Mouse (Mus musculus): ENCODE results near the gene Kcnd3. TPM values are rescaled to one million over a fixed set of nuclear protein-coding genes. Genes with fewer than 3 reads are reported as not detected.

Gene Kcnd3
- polyA plus RNA-seq, 1 experiment = not detected

GRCm38 (mm10) chr3:105412681-105413080 lies 39.4 kb upstream of the Kcnd3 start:
- Histone ChIP-seq H3K4me1 (ENCODE audit: control insufficient read depth, insufficient read depth, low read length) (no peaks in the 10 kb centered on the region), H3K27ac (ENCODE audit: insufficient read depth, low read depth, low read length) (no peak overlapping the region), H3K4me3 (ENCODE audit: insufficient read depth, low read length) (no peak overlapping the region)
- TF ChIP-seq CTCF (IDR thresholded peaks at IDR 0.05; ENCODE audit: low read depth, low read length) (no peak), POLR2A (IDR thresholded peaks at IDR 0.05; ENCODE audit: borderline replicate concordance, low read depth, low read length) (no peak)

- TF ChIP-seq CTCF (IDR thresholded peaks at IDR 0.05; ENCODE audit: low read depth, low read length) = no peak
- H3K27ac ChIP-seq (ENCODE audit: insufficient read depth, low read depth, low read length) = no peak overlapping the region
- H3K4me3 ChIP-seq (ENCODE audit: insufficient read depth, low read length) = no peak overlapping the region
- no peaks in the 10 kb centered on the region for H3K4me1 ChIP-seq (ENCODE audit: control insufficient read depth, insufficient read depth, low read length)
Measured at GRCm38 (mm10) chr3:105418441-105418840, 33.7 kb upstream of the Kcnd3 start.

- Histone ChIP-seq H3K27ac (ENCODE audit: insufficient read depth, low read depth, low read length) (no peak overlapping the region), H3K4me1 (ENCODE audit: control insufficient read depth, insufficient read depth, low read length) (no peaks in the 10 kb centered on the region), H3K4me3 (ENCODE audit: insufficient read depth, low read length) (no peak overlapping the region)
- TF ChIP-seq CTCF (IDR thresholded peaks at IDR 0.05; ENCODE audit: low read depth, low read length) (no peak), POLR2A (IDR thresholded peaks at IDR 0.05; ENCODE audit: borderline replicate concordance, low read depth, low read length) (no peak)
Measured at GRCm38 (mm10) chr3:105422391-105422790, 29.7 kb upstream of the Kcnd3 start.

- no peak overlapping the region for H3K4me3 ChIP-seq (ENCODE audit: insufficient read depth, low read length)
- no peaks in the 10 kb centered on the region for H3K4me1 ChIP-seq (ENCODE audit: control insufficient read depth, insufficient read depth, low read length)
- TF ChIP-seq CTCF (IDR thresholded peaks at IDR 0.05; ENCODE audit: low read depth, low read length) (no peak), POLR2A (IDR thresholded peaks at IDR 0.05; ENCODE audit: borderline replicate concordance, low read depth, low read length) (no peak)
- no peak overlapping the region for H3K27ac ChIP-seq (ENCODE audit: insufficient read depth, low read depth, low read length)
Measured at GRCm38 (mm10) chr3:105423427-105423826, 28.7 kb upstream of the Kcnd3 start.

GRCm38 (mm10) chr3:105428586-105428985 lies 23.5 kb upstream of the Kcnd3 start:
- no peak for TF ChIP-seq CTCF (IDR thresholded peaks at IDR 0.05; ENCODE audit: low read depth, low read length)
- TF ChIP-seq POLR2A (IDR thresholded peaks at IDR 0.05; ENCODE audit: borderline replicate concordance, low read depth, low read length) = no peak
- Histone ChIP-seq H3K4me1 (ENCODE audit: control insufficient read depth, insufficient read depth, low read length) (no peaks in the 10 kb centered on the region), H3K4me3 (ENCODE audit: insufficient read depth, low read length) (no peak overlapping the region), H3K27ac (ENCODE audit: insufficient read depth, low read depth, low read length) (no peak overlapping the region)

- no peak overlapping the region for H3K4me3 ChIP-seq (ENCODE audit: insufficient read depth, low read length)
- TF ChIP-seq POLR2A (IDR thresholded peaks at IDR 0.05; ENCODE audit: borderline replicate concordance, low read depth, low read length) (no peak), CTCF (IDR thresholded peaks at IDR 0.05; ENCODE audit: low read depth, low read length) (no peak)
- H3K27ac ChIP-seq (ENCODE audit: insufficient read depth, low read depth, low read length) = no peak overlapping the region
- no peaks in the 10 kb centered on the region for H3K4me1 ChIP-seq (ENCODE audit: control insufficient read depth, insufficient read depth, low read length)
Measured at GRCm38 (mm10) chr3:105436383-105436782, 15.7 kb upstream of the Kcnd3 start.

- Histone ChIP-seq H3K4me3 (ENCODE audit: insufficient read depth, low read length) (no peak overlapping the region), H3K4me1 (ENCODE audit: control insufficient read depth, insufficient read depth, low read length) (no peaks in the 10 kb centered on the region), H3K27ac (ENCODE audit: insufficient read depth, low read depth, low read length) (no peak overlapping the region)
- no peak for TF ChIP-seq CTCF (IDR thresholded peaks at IDR 0.05; ENCODE audit: low read depth, low read length)
- no peak for TF ChIP-seq POLR2A (IDR thresholded peaks at IDR 0.05; ENCODE audit: borderline replicate concordance, low read depth, low read length)
Measured at GRCm38 (mm10) chr3:105436971-105437370, 15.2 kb upstream of the Kcnd3 start.

GRCm38 (mm10) chr3:105440873-105441495 lies 11.1 kb upstream of the Kcnd3 start:
- Histone ChIP-seq H3K4me1 (ENCODE audit: control insufficient read depth, insufficient read depth, low read length) (no peaks in the 10 kb centered on the region), H3K4me3 (ENCODE audit: insufficient read depth, low read length) (no peak overlapping the region), H3K27ac (ENCODE audit: insufficient read depth, low read depth, low read length) (no peak overlapping the region)
- TF ChIP-seq POLR2A (IDR thresholded peaks at IDR 0.05; ENCODE audit: borderline replicate concordance, low read depth, low read length) = no peak

GRCm38 (mm10) chr3:105450641-105451470 lies 1.3 kb upstream of the Kcnd3 start:
- H3K27ac ChIP-seq (ENCODE audit: insufficient read depth, low read depth, low read length) = no peak overlapping the region
- H3K4me1 ChIP-seq (ENCODE audit: control insufficient read depth, insufficient read depth, low read length) = no peaks in the 10 kb centered on the region
- no peak overlapping the region for H3K4me3 ChIP-seq (ENCODE audit: insufficient read depth, low read length)
- no peak for TF ChIP-seq POLR2A (IDR thresholded peaks at IDR 0.05; ENCODE audit: borderline replicate concordance, low read depth, low read length)
- TF ChIP-seq CTCF (IDR thresholded peaks at IDR 0.05; ENCODE audit: low read depth, low read length) = no peak

GRCm38 (mm10) chr3:105452556-105453213 lies 555 bp downstream of the Kcnd3 start:
- Histone ChIP-seq H3K4me3 (ENCODE audit: insufficient read depth, low read length) (peak overlapping the region; percentile 11), H3K4me1 (ENCODE audit: control insufficient read depth, insufficient read depth, low read length) (no peaks in the 10 kb centered on the region), H3K27ac (ENCODE audit: insufficient read depth, low read depth, low read length) (no peak overlapping the region)
- no peak for TF ChIP-seq POLR2A (IDR thresholded peaks at IDR 0.05; ENCODE audit: borderline replicate concordance, low read depth, low read length)
- TF ChIP-seq CTCF (IDR thresholded peaks at IDR 0.05; ENCODE audit: low read depth, low read length) = no peak
